Mouse (Mus musculus) heart, embryonic 11.5 days (tissue): Measurements from ENCODE around the gene Hist1h3c. TPM values are rescaled to one million over a fixed set of nuclear protein-coding genes. Genes with fewer than 3 reads are reported as not detected.
A peak's percentile ranks its signal among the peaks of the same experiment; 100 is the strongest.
"Not testable (repeated sequence)": the region's sequence is repeated elsewhere in the genome, so short reads cannot be mapped to it uniquely, and the experiment has no call there.

Experiments used
- ATAC-seq: fragments of 200-750 bp; cut with Nextera tagmentation; replicated peaks from 2 replicates; pipeline ENCODE4 v1.8.0; 2017; ENCODE audit warnings: moderate library complexity; ENCODE audit not compliant: insufficient number of reproducible peaks, low FRiP score, low TSS enrichment
- H3K27ac ChIP-seq: fragments of 300-500 bp; sonication (generic); 2 replicates; pipeline ENCODE4 v1.5.1; 2014; ENCODE audit warnings: mild to moderate bottlenecking, low read depth, low read length
- H3K27me3 ChIP-seq: fragments of 300-500 bp; sonication (generic); 2 replicates; pipeline ENCODE4 v1.6.1; 2014; ENCODE audit warnings: mild to moderate bottlenecking, low read length, mixed read lengths; ENCODE audit not compliant: control insufficient read depth, insufficient read depth
- H3K36me3 ChIP-seq: fragments of 300-500 bp; sonication (generic); 2 replicates; pipeline ENCODE4 v1.6.1; 2014; ENCODE audit warnings: mild to moderate bottlenecking, low read length, moderate library complexity, mixed read lengths; ENCODE audit not compliant: control insufficient read depth, insufficient read depth
- H3K4me1 ChIP-seq: fragments of 300-500 bp; sonication (generic); 2 replicates; pipeline ENCODE4 v1.6.1; 2014; ENCODE audit warnings: low read length; ENCODE audit not compliant: control insufficient read depth, insufficient read depth
- H3K4me2 ChIP-seq: fragments of 300-500 bp; sonication (generic); 2 replicates; pipeline ENCODE4 v1.6.1; 2014; ENCODE audit warnings: mild to moderate bottlenecking, moderate library complexity
- H3K4me3 ChIP-seq: fragments of 300-500 bp; sonication (generic); 2 replicates; pipeline ENCODE4 v1.5.1; 2014; ENCODE audit warnings: low read depth, low read length
- H3K9ac ChIP-seq: fragments of 300-500 bp; sonication (generic); 2 replicates; pipeline ENCODE4 v1.6.1; 2014; ENCODE audit warnings: mild to moderate bottlenecking, low read depth, low read length, moderate library complexity
- H3K9me3 ChIP-seq: fragments of 300-500 bp; sonication (generic); replicated peaks from 2 replicates; pipeline ENCODE4 v1.6.1; 2016; ENCODE audit warnings: low read length; ENCODE audit not compliant: control insufficient read depth
- WGBS: fragments of 180-500 bp; shearing (Covaris S2); extraction: QIAGEN DNeasy Blood & Tissue Kit; methylation state at CpG from one replicate; pipeline ENCODE4 v1.1.7; 2014; ENCODE audit not compliant: insufficient replicate concordance; 5-methylcytosine and 5-hydroxymethylcytosine counted together
- polyA plus RNA-seq: library from polyadenylated mRNA; unstranded; fragments of >200 nt; fragmentation: Nextera tagmentation; extraction: Ambion mirVana; gene quantifications from 2 replicates; pipeline ENCODE4 v1.2.1, GENCODE M21; 2014

Hist1h3c gene
- polyA plus RNA-seq, 1 experiment from 2014 or later, result 4.1 TPM

DNA sequence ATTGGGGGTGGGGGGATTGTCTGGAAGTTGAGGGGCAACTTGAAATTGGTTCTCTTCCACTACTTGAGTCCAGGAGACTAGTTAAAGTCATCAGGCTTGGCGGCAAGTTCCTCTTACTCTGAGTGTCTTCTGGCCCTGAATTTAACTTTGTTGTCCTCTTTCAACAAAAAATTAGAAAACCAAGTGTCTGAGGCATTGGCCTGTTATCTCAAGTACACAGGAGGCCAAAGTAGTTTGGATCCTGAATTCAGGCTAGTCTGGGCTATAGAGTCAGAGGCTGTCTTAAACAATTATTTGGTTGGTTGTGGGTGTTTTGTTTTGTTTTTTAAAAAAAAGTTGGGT lies 19.7 kb upstream of the Hist1h3c start:
- no peaks in the 10 kb centered on the region for H3K36me3 ChIP-seq
- H3K27ac ChIP-seq, result peak overlapping the region; percentile 22; the same call in 1 of the 2 replicates
- H3K27me3 ChIP-seq, result no peaks in the 10 kb centered on the region
- H3K4me3 ChIP-seq, result no peak overlapping the region
- H3K4me1 ChIP-seq, result peaks cover 13% of the 10 kb centered on the region
- no peak for ATAC-seq
- H3K9ac ChIP-seq, result no peak overlapping the region
- H3K9me3 ChIP-seq, result no peaks in the 10 kb centered on the region
- peak overlapping the region; percentile 95 for H3K4me2 ChIP-seq
- WGBS, result 58% methylated on average over 1 of the region's 1 CpGs

DNA sequence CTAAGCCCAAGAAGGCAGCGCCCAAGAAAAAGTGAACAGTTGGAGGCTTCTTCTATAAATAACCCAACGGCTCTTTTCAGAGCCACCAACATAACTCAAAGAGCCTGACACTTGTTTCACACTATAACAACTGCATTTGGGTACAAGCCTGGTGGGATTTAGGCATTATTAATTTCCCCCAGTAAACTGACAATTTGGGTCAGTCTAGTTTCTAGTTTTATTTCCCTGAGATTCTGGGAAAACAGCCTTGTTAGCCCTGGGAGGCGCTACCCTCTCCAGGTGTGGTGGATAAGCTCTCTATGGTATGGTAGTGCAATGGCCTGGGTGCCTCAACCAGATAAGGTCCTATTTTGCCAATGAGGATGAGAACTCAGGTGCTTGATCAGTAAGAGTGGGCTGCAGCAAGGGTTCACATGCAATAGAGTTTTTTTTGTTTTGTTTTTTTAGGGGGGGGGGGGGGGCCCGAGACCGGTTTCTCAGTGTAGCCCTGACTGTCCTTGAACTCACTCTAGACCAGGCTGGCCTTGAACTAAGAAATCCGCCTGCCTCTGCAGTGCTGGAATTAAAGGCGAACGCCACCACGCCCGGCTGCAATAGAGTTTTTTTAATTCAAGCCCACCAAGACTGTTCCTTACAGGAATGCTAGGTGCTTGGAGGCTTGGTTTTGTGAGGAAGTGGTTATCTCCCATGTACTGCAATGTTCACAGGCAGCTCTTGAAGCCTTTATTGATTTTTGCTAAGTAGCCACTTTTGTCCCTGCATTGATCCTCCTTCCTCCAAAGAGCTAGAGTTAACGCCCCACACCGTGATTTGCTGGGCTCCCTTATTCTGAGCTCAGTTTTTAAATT lies 19.1 kb upstream of the Hist1h3c start:
- no peak for ATAC-seq
- H3K9ac ChIP-seq, result peak overlapping the region; percentile 84
- H3K4me2 ChIP-seq, result peak overlapping the region; percentile 95
- 32% methylated on average over 12 of the region's 12 CpGs for WGBS
- H3K27me3 ChIP-seq, result no peaks in the 10 kb centered on the region
- no peaks in the 10 kb centered on the region for H3K9me3 ChIP-seq
- peak overlapping the region; percentile 98 for H3K27ac ChIP-seq
- H3K4me3 ChIP-seq, result peak overlapping the region; percentile 56
- no peaks in the 10 kb centered on the region for H3K36me3 ChIP-seq
- H3K4me1 ChIP-seq, result peaks cover 16% of the 10 kb centered on the region

DNA sequence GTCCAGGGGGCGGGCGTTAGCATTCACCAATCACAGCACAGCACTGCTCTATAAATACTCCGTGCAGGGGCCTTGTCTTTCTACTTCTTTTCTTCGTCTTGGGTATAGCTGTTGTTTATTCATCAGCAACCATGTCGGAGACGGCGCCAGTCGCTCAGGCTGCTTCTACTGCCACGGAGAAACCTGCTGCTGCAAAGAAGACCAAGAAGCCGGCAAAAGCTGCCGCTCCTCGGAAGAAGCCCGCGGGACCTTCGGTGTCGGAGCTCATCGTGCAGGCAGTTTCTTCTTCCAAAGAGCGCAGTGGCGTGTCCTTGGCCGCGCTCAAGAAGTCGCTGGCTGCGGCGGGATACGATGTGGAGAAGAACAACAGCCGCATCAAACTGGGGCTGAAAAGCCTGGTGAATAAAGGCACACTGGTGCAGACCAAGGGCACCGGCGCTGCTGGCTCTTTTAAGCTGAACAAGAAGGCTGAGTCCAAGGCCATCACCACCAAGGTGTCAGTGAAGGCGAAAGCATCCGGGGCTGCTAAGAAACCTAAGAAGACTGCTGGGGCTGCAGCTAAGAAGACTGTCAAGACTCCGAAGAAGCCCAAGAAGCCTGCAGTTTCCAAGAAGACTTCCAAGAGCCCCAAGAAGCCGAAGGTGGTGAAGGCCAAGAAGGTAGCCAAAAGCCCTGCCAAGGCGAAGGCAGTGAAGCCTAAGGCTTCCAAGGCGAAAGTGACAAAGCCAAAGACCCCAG lies 18.4 kb upstream of the Hist1h3c start, which contains the start of gene Hist1h1a:
Gene Hist1h1a (plus strand): TSS at position 81 of the 738 bp plus-strand sequence.
- 4% methylated on average over 34 of the region's 34 CpGs for WGBS
- H3K4me2 ChIP-seq, result peak within 1 kb of the TSS; percentile 95
- peaks cover 16% of the 10 kb centered on the region for H3K4me1 ChIP-seq
- peak within 1 kb of the TSS; percentile 84 for H3K9ac ChIP-seq
- H3K27ac ChIP-seq, result peak within 1 kb of the TSS; percentile 98
- no peaks in the 10 kb centered on the region for H3K9me3 ChIP-seq
- H3K4me3 ChIP-seq, result peak within 1 kb of the TSS; percentile 56
- no peaks in the 10 kb centered on the region for H3K36me3 ChIP-seq
- ATAC-seq, result peak; percentile 60
- no peaks in the 10 kb centered on the region for H3K27me3 ChIP-seq

DNA sequence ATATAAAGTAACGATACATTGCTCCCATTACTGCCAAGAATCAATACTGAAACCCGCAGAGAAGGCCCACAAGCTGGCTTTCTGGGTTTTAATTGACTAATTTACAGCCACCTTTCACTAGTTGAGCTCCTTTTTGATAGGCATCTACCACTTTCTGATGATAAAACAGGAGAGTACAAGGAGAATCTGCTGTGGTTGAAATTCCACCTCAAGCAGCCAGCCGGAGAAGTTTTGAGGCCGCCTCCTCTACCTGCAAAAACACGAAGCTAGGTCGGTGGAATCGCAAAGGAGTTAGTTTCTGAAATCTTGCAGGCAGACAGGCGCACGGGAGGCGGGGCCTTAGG lies 17.8 kb upstream of the Hist1h3c start:
- WGBS, result 2% methylated on average over 10 of the region's 10 CpGs
- H3K4me2 ChIP-seq, result peak overlapping the region; percentile 95
- no peaks in the 10 kb centered on the region for H3K36me3 ChIP-seq
- no peak for ATAC-seq
- H3K9me3 ChIP-seq, result no peaks in the 10 kb centered on the region
- peaks cover 16% of the 10 kb centered on the region for H3K4me1 ChIP-seq
- H3K27ac ChIP-seq, result peak overlapping the region; percentile 98
- H3K27me3 ChIP-seq, result no peaks in the 10 kb centered on the region
- H3K9ac ChIP-seq, result peak overlapping the region; percentile 84
- H3K4me3 ChIP-seq, result peak overlapping the region; percentile 56

DNA sequence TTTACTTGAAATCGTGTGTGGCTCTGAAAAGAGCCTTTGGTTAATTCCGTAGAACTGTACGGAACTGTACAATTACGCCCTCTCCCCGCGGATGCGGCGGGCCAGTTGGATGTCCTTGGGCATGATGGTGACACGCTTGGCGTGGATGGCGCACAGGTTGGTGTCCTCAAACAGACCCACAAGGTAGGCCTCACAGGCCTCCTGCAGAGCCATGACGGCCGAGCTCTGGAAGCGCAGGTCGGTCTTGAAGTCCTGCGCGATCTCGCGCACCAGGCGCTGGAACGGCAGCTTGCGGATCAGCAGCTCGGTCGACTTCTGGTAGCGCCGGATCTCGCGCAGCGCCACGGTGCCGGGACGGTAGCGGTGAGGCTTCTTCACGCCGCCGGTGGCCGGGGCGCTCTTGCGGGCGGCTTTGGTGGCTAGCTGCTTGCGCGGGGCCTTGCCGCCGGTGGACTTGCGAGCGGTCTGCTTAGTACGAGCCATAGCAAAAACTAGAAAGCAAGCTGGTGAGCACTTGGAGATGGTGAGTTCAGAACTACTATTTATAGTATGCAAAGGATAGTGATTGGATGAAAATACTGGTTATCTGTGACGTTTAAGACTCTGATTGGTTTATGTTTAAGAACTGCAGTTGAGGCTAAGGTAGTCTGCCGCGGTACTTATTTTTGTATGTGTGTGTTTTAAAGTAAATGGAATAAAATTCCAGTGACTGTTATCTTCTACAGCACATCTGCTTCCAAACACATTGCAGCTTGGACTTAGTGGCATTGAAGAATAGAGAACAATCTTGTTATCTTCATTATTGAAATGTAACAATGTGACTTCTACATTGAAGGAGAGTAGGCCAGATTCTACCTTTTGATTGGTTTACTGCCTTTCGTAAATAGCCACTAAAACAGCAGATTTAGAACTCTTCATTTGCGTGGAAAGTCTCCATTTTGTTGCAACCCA lies 16.7 kb upstream of the Hist1h3c start, which contains the start of gene Hist1h3a:
Gene Hist1h3a (minus strand): TSS at position 516 of the 951 bp plus-strand sequence.
- WGBS, result under 1% methylated on average over 30 of the region's 52 CpGs
- peaks cover 19% of the 10 kb centered on the region for H3K4me1 ChIP-seq
- H3K36me3 ChIP-seq, H3K27me3 ChIP-seq, H3K9me3 ChIP-seq: not testable (repeated sequence)
- ATAC-seq, result peak; percentile 49; the same call in 1 of the 2 replicates
- H3K4me2 ChIP-seq, result peak within 1 kb of the TSS; percentile 95
- peak within 1 kb of the TSS; percentile 98 for H3K27ac ChIP-seq
- H3K9ac ChIP-seq, result peak within 1 kb of the TSS; percentile 84
- H3K4me3 ChIP-seq, result peak within 1 kb of the TSS; percentile 56

DNA sequence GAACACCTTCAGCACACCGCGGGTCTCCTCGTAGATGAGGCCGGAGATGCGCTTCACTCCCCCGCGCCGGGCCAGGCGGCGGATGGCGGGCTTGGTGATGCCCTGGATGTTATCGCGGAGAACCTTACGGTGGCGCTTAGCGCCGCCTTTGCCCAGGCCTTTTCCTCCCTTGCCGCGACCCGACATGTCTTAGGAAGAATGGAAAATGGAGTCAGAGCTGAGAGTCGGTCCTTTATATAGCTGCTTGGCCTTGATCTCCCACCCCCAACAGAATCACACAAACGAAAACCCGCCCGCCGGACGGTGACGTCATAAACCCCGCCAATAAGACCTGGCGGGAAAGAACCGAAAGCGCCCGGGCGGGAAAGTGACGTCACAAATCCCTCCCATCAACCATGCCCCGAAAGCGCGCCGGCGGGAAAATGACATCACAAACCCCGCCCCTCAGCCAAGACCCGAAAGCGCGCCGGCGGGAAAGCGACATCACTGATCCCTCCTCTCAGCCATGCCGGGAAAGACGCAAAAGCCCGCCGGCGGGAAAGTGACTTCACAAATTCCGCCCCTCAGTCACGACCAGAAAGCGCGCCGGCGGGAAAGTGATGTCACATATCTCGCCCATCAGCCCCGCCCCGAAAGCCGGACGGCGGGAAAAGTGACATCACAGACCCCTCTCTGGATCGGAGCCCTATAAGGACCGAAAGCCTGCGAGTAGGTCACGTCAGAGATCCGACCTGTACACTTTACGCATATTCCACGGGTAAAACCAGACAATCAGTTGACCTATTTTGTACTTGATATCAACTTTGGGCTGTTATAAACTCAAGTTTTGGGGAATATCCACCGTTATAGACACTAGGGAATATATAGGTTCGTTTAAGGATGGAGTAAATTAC lies 15.8 kb upstream of the Hist1h3c start, which contains the start of gene Hist1h4a:
Gene Hist1h4a (minus strand): TSS at position 259 of the 893 bp plus-strand sequence.
- peak; percentile 74 for ATAC-seq
- peak within 1 kb of the TSS; percentile 98 for H3K27ac ChIP-seq
- H3K9ac ChIP-seq, result peak within 1 kb of the TSS; percentile 81
- no peaks in the 10 kb centered on the region for H3K9me3 ChIP-seq
- H3K4me1 ChIP-seq, result peaks cover 19% of the 10 kb centered on the region
- H3K4me3 ChIP-seq, result peak within 1 kb of the TSS; percentile 56
- WGBS, result under 1% methylated on average over 67 of the region's 72 CpGs
- peak within 1 kb of the TSS; percentile 95 for H3K4me2 ChIP-seq
- H3K36me3 ChIP-seq, result no peaks in the 10 kb centered on the region
- no peaks in the 10 kb centered on the region for H3K27me3 ChIP-seq

DNA sequence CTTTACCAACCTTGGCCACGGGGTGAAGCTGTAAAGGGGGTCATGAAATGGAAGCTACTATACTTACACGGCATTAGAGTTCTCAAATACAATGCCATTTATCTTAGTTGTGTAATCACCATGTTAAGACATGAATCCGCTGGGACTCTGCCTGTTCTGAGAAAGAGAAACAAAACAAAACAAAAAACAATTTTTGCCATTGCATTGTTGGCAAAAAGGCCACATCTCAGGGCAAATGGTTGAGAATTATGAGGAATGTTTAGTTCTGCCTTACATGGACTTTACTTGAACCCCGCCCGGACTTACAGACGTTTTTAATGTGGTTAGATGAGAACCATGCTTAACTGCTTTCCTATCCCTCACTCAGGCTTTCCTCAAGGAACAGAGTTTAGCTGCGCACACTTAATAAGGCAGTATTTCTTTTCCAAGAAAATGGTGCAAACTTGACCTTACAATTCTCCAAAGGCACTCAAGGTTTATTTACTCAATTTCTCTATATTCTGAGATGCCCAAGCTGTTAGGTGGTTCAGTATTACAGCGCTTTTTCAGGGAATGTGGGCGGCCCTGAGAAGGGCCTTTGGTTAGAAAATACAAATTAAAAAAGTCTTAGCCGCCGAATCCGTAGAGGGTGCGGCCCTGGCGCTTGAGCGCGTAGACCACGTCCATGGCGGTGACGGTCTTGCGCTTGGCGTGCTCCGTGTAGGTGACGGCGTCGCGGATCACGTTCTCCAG lies 15.0 kb upstream of the Hist1h3c start:
- H3K4me2 ChIP-seq, result peak overlapping the region; percentile 95
- H3K9ac ChIP-seq, result peak overlapping the region; percentile 77
- H3K27ac ChIP-seq, result peak overlapping the region; percentile 98
- WGBS, result 2% methylated on average over 19 of the region's 27 CpGs
- peak overlapping the region; percentile 56 for H3K4me3 ChIP-seq
- no peaks in the 10 kb centered on the region for H3K27me3 ChIP-seq
- no peaks in the 10 kb centered on the region for H3K9me3 ChIP-seq
- H3K4me1 ChIP-seq, result peaks cover 19% of the 10 kb centered on the region
- ATAC-seq, result no peak
- H3K36me3 ChIP-seq, result no peaks in the 10 kb centered on the region
